Mouse (Mus musculus) hindbrain, embryonic 16.5 days (tissue): ENCODE data around the gene Nck2. TPM values are rescaled to one million over a fixed set of nuclear protein-coding genes. Genes with fewer than 3 reads are reported as not detected.
"Not testable (repeated sequence)": the region's sequence is repeated elsewhere in the genome, so short reads cannot be mapped to it uniquely, and the experiment has no call there.

ENCODE experiments used
- ATAC-seq: fragments of 200-750 bp; cut with Nextera tagmentation; 2 replicates; pipeline ENCODE4 v1.8.0; 2017; ENCODE audit warnings: moderate TSS enrichment, moderate library complexity
- H3K27ac ChIP-seq: fragments of 300-500 bp; sonication (generic); 2 replicates; pipeline ENCODE4 v1.5.1; 2014; ENCODE audit warnings: low read depth, mild to moderate bottlenecking, control low read depth, low read length, moderate library complexity
- H3K27me3 ChIP-seq: fragments of 300-500 bp; sonication (generic); replicated peaks from 2 replicates; pipeline ENCODE4 v1.6.1; 2014; ENCODE audit warnings: low read length; ENCODE audit not compliant: control insufficient read depth, insufficient read depth
- H3K36me3 ChIP-seq: fragments of 300-500 bp; sonication (generic); 2 replicates; pipeline ENCODE4 v1.6.1; 2014; ENCODE audit warnings: mild to moderate bottlenecking, low read length, moderate library complexity, mixed read lengths; ENCODE audit not compliant: control insufficient read depth, insufficient read depth
- H3K4me1 ChIP-seq: fragments of 300-500 bp; sonication (generic); 2 replicates; pipeline ENCODE4 v1.6.1; 2014; ENCODE audit warnings: low read depth, low read length; ENCODE audit not compliant: control insufficient read depth, insufficient read depth
- H3K4me2 ChIP-seq: fragments of 300-500 bp; sonication (generic); 2 replicates; pipeline ENCODE4 v1.6.1; 2014; ENCODE audit warnings: mild to moderate bottlenecking, low read length, control low read depth, moderate library complexity
- H3K4me3 ChIP-seq: fragments of 300-500 bp; sonication (generic); 2 replicates; pipeline ENCODE4 v1.5.1; 2014; ENCODE audit warnings: mild to moderate bottlenecking, low read length, control low read depth, moderate library complexity
- H3K9ac ChIP-seq: fragments of 300-500 bp; sonication (generic); 2 replicates; pipeline ENCODE4 v1.6.1; 2014; ENCODE audit warnings: low read depth, mild to moderate bottlenecking, control low read depth, low read length, moderate library complexity
- H3K9me3 ChIP-seq: fragments of 300-500 bp; sonication (generic); 2 replicates; pipeline ENCODE4 v1.6.1; 2014; ENCODE audit warnings: mild to moderate bottlenecking, low read length, moderate library complexity; ENCODE audit not compliant: control insufficient read depth
- WGBS: fragments of 180-500 bp; shearing (Covaris S2); extraction: QIAGEN DNeasy Blood & Tissue Kit; methylation state at CpG from one replicate; pipeline ENCODE4 v1.1.7; 2014; 5-methylcytosine and 5-hydroxymethylcytosine counted together
- polyA plus RNA-seq: library from polyadenylated mRNA; unstranded; fragments of >200 nt; fragmentation: Nextera tagmentation; extraction: Ambion mirVana; gene quantifications from 2 replicates; pipeline ENCODE4 v1.2.1, GENCODE M21; 2015

Nck2 gene
- polyA plus RNA-seq, 1 experiment from 2014 or later, result 28.0 TPM

DNA sequence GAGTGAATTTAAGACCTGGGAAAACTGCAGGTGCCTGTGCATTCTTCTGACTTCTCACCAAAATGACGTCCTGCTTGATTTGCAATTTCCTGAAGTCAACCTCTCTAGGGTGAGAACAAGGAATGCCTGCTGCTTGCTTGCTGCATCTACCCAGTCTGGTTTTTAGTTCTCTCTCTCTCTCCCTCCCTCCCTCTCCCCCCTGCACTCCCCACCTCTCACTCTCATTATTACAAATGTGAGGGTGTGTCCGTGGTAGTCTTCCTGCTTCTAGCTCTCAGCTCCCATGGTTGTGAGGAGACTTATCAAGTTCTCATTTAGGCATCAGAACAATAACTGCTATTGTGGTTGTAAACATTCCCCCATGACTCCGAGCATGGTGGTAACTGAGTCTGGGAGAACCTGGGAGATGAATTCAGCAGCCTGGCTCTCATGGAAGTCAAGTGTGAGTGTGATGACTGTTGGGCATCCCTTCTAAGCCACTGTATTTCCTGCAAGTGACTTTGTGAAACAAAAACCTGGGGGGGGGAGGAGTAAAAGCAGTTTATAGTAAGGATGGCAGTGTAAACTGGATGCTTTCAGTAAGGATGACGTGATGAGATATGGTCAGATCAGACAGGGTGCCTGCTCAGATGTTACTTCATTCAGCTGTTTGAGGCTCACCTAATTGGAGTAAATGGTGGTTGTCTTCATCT lies 95.5 kb downstream of the Nck2 start:
- Histone ChIP-seq H3K9me3 (no peaks in the 10 kb centered on the region), H3K4me2 (no peak overlapping the region), H3K4me3 (no peak overlapping the region), H3K27ac (no peak overlapping the region), H3K4me1 (no peaks in the 10 kb centered on the region; the same call in 1 of the 2 replicates), H3K9ac (no peak overlapping the region), H3K36me3 (no peaks in the 10 kb centered on the region), H3K27me3 (no peaks in the 10 kb centered on the region)
- no peak for ATAC-seq
- WGBS, result 75% methylated on average over 4 of the region's 4 CpGs

DNA sequence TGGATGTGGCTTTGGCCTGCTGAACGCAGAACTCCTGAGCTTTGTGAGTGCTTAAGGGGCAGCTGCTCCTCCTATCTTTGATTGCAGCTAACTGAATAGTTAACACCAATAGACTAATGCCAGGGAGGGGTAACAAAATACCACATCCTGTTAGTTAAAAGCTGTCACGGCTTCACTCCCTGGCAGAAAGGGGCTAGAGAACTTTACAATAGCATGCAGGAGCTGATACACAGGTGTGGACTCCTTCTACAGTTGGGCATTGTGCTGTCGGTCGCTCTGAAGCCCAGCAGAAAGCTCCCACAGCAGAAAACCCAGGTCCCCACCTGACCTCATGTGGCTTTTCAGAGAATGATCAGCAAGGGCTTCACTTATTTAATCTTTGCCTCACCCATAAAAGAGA lies 98.0 kb downstream of the Nck2 start:
- 66% methylated on average over 4 of the region's 4 CpGs for WGBS
- no peaks in the 10 kb centered on the region for H3K9me3 ChIP-seq

DNA sequence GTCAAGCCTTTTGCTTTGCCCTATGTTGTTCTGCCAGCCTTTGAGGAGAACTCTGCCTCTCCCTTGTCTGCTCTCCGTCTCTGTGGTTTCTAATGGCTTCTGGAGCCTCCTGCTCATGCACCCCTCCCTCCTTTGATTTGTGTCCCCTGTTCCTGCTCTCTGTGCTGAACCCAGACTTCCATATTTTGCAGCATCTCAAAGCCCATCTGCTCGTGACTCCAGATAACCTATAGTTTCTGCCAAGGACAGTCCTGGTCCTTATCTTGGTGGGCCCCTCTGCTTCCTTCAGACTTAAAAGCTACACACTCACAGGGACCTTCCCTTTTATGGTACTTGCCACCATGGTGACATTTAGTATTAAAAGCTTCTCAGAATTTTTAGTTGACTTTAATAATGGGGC lies 103.3 kb downstream of the Nck2 start:
- Histone ChIP-seq H3K4me3 (no peak overlapping the region), H3K4me1 (peaks cover 2% of the 10 kb centered on the region; the same call in 1 of the 2 replicates), H3K9ac (no peak overlapping the region), H3K27ac (no peak overlapping the region), H3K27me3 (no peaks in the 10 kb centered on the region), H3K36me3 (no peaks in the 10 kb centered on the region), H3K9me3 (no peaks in the 10 kb centered on the region), H3K4me2 (no peak overlapping the region)
- no peak for ATAC-seq
- WGBS, result 92% methylated on average over 2 of the region's 2 CpGs

More for the DNA sequence above, 98.0 kb downstream of the Nck2 start:
- Histone ChIP-seq H3K4me2 (no peak overlapping the region), H3K36me3 (no peaks in the 10 kb centered on the region), H3K4me3 (no peak overlapping the region), H3K4me1 (no peaks in the 10 kb centered on the region; the same call in 1 of the 2 replicates), H3K27me3 (no peaks in the 10 kb centered on the region), H3K9ac (no peak overlapping the region), H3K27ac (no peak overlapping the region)
- ATAC-seq, result no peak

DNA sequence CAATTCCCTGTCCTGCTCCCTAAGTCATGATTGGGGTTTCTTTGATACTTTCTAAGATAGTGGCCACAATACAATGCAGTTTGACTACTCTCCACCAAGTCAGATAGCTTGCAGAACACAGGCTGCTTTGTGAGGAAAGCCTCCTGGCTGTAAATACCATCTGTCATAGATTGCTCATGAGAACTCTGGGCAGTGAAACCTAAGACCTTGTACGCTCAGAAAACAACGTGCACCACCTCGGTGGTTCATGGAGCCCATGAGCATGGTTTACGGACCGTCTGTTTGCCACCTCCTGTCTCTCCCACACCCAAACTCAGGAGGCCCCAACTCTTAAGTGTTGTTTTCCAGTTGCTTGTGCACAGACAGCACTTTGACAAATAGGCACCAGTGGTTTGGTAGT lies 104.4 kb downstream of the Nck2 start:
- Histone ChIP-seq H3K4me2 (no peak overlapping the region), H3K9me3 (no peaks in the 10 kb centered on the region), H3K27me3 (no peaks in the 10 kb centered on the region), H3K4me1 (0 out of 2 replicates have a peak, but pooled peaks cover 2% of the 10 kb centered on the region), H3K4me3 (no peak overlapping the region), H3K27ac (no peak overlapping the region), H3K36me3 (no peaks in the 10 kb centered on the region), H3K9ac (no peak overlapping the region)
- WGBS, result 71% methylated on average over 5 of the region's 5 CpGs
- no peak for ATAC-seq

DNA sequence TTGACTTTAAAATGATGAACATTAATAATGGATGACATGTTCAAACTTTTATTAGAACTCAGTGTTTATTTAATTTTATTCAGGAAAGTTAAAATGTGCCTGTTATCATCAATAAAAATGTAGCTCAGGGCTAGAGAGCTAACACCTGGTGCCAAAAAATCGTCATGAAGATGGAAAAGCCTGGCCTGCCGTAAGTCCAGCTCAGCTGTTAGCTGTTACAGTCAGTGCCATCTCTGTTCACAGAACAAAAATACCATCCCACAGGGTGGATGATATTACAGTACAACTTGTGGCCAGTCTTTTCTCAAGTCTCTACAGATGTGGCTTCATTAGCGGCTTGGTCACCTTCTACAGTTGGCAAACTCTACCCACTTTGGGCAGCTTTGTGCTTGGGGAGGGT lies 106.1 kb downstream of the Nck2 start:
- Histone ChIP-seq H3K27ac (no peak overlapping the region), H3K9me3 (no peaks in the 10 kb centered on the region), H3K9ac (no peak overlapping the region), H3K27me3 (no peaks in the 10 kb centered on the region), H3K4me1 (0 out of 2 replicates have a peak, but pooled peaks cover 2% of the 10 kb centered on the region), H3K36me3 (0 out of 2 replicates have a peak, but pooled peaks cover 3% of the 10 kb centered on the region), H3K4me2 (no peak overlapping the region), H3K4me3 (no peak overlapping the region)
- WGBS, result 69% methylated on average over 3 of the region's 3 CpGs
- no peak for ATAC-seq

DNA sequence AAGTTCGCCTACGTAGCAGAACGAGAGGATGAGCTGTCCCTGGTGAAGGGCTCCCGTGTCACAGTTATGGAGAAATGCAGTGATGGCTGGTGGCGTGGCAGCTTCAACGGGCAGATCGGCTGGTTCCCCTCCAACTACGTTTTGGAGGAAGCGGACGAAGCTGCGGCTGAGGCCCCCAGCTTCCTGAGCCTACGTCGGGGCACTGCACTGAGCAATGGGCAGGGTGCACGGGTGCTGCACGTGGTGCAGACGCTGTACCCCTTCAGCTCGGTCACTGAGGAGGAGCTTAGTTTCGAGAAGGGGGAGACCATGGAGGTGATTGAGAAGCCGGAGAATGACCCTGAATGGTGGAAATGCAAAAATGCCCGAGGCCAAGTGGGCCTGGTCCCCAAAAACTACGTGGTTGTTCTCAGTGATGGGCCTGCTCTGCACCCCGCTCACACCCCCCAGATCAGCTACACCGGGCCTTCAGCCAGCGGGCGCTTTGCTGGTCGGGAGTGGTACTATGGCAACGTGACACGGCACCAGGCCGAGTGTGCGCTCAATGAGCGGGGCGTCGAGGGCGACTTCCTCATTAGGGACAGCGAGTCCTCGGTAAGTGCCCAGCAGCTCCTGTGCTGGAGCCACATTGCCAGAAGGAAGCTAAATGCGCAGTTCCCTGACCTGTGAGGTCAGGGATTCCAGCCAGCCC lies 109.8 kb downstream of the Nck2 start:
- not testable (repeated sequence) for H3K9ac ChIP-seq, H3K36me3 ChIP-seq, H3K27ac ChIP-seq, H3K4me1 ChIP-seq, H3K4me2 ChIP-seq, H3K9me3 ChIP-seq, H3K4me3 ChIP-seq, H3K27me3 ChIP-seq
- WGBS, result 88% methylated on average over 35 of the region's 37 CpGs
- ATAC-seq, result peak; percentile 61; the same call in 1 of the 2 replicates

DNA sequence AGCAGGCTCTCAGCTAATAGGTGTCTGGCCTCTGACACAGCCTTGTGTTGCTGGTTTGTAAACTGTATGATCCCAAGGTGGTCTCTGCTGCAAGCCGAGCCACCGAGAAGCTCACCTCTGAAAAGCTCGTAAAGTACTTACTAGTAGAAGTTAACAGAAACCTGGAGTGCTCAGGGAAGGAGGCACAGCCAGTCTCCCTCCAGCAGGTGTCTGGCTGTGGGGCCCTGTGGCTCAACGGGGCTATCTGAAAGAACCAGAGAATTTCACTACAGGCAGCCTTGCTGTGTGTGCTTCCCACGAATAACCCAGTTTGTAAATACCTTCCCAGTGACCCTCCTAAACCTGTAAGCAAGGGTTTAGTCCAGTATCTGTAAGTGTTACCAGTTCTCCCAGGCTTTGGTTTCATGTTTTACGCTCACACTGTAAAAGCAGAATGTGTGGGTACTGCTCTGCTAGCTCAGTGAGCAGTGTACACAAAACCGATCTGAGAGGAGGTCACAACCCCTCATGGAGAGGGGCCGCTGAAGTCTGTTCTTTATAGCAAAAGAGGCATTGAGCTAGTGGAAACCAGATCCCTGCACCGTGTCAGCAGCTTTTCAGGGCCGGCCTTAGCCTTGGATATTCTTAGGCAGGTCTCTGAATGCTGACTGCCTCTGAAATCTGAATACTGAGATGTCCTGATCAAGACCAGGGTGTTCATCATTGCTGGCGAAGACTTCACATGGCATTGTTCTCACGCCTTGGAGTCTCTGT lies 111.0 kb downstream of the Nck2 start:
- H3K27ac ChIP-seq, result no peak overlapping the region
- no peak for ATAC-seq
- WGBS, result 56% methylated on average over 12 of the region's 12 CpGs

DNA sequence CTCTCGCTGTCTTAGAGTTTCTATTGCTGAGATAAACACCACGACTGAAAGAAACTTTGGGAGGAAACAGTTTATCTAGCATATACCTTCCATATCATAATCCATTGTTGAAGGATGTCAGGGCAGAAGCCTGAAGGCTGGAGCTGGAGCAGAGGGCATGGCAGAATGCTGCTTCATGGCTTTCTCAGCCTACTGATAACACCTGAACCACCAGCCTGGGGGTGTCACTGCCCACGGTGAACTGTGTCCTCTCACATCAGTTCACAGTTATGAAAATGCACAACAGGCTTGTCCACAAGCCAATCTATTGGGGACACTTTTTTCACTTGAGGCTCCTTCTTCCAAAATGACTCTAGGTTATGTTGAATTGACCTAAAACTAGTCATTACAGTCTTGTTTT lies 114.0 kb downstream of the Nck2 start:
- no peak for ATAC-seq
- Histone ChIP-seq H3K4me3 (no peak overlapping the region), H3K9ac (no peak overlapping the region), H3K27ac (no peak overlapping the region), H3K4me1 (no peaks in the 10 kb centered on the region), H3K36me3 (0 out of 2 replicates have a peak, but pooled peaks cover 3% of the 10 kb centered on the region), H3K4me2 (no peak overlapping the region), H3K9me3 (no peaks in the 10 kb centered on the region), H3K27me3 (no peaks in the 10 kb centered on the region)
- WGBS, result 95% methylated on average over 3 of the region's 3 CpGs

More for the DNA sequence above, 111.0 kb downstream of the Nck2 start:
- Histone ChIP-seq H3K36me3 (0 out of 2 replicates have a peak, but pooled peaks cover 3% of the 10 kb centered on the region), H3K9ac (no peak overlapping the region), H3K9me3 (no peaks in the 10 kb centered on the region), H3K4me3 (no peak overlapping the region), H3K4me2 (no peak overlapping the region), H3K27me3 (no peaks in the 10 kb centered on the region), H3K4me1 (no peaks in the 10 kb centered on the region)
